Comparison of ENCODE assay signal across 29 mouse cellular contexts in genomic region chr3:131504595-131505223, GRCm38 (mm10). TPM values are rescaled to one million over a fixed set of nuclear protein-coding genes. Genes with fewer than 3 reads are reported as not detected.
DNase-seq lines count a peak whose midpoint lies in the region; ATAC-seq and TF ChIP-seq lines count a peak whose summit lies in the region.
"Had no signal": no experiment of that assay in that cellular context is flagged by ENCODE, and none has a peak within 500 bp of the region (broad histone marks: within the 10 kb centered on the region; RNA-seq: fewer than 3 reads in every experiment).

No protein-coding gene starts in this region.

- no peaks in the 10 kb centered on the region for H3K36me3 ChIP-seq in liver, postnatal 0 days (replicated peaks; ENCODE audit: insufficient read depth, low read length)
- H3K36me3 ChIP-seq in intestine, embryonic 14.5 days (ENCODE audit: control insufficient read depth, insufficient read depth, low read length) = no peaks in the 10 kb centered on the region
- H3K36me3 ChIP-seq: heart, embryonic 13.5 days; liver, embryonic 13.5 days; midbrain, embryonic 12.5 days; stomach, embryonic 15.5 days had no signal

- TF ChIP-seq EP300 in liver, postnatal 0 days (IDR thresholded peaks at IDR 0.05; ENCODE audit: low read depth) = no peak

- 46% methylated on average over 14 of the region's 14 CpGs for WGBS in liver, postnatal 0 days (ENCODE audit: insufficient replicate concordance)
- 63% methylated on average over 14 of the region's 14 CpGs for WGBS in intestine, embryonic 14.5 days

- H3K4me2 ChIP-seq in liver, postnatal 0 days (ENCODE audit: low read depth, low read length) = 0 out of 2 replicates have a peak overlapping the region, but pooled peaks have one; percentile 15
- H3K4me2 ChIP-seq in intestine, embryonic 14.5 days (ENCODE audit: low read length) = no peak overlapping the region
- H3K4me2 ChIP-seq: heart, embryonic 13.5 days; liver, embryonic 13.5 days; midbrain, embryonic 12.5 days; stomach, embryonic 15.5 days had no signal

- H3K27ac ChIP-seq in liver, postnatal 0 days (ENCODE audit: low read depth) = no peak overlapping the region
- no peak overlapping the region for H3K27ac ChIP-seq in intestine, embryonic 14.5 days (ENCODE audit: low read depth)
- H3K27ac ChIP-seq: heart, embryonic 13.5 days; liver, embryonic 13.5 days; midbrain, embryonic 12.5 days; stomach, embryonic 15.5 days had no signal

- no peak for ATAC-seq in liver, postnatal 0 days
- peak; percentile 47; the same call in 1 of the 2 replicates for ATAC-seq in intestine, embryonic 14.5 days (replicated peaks; ENCODE audit: low FRiP score, low TSS enrichment, low read depth)
- peak; percentile 96 for ATAC-seq in megakaryocyte progenitor cell, adult 5-6 weeks (replicated peaks; ENCODE audit: poor library complexity)
- ATAC-seq: forebrain, embryonic 14.5 days; hindbrain, embryonic 16.5 days; Patski had no signal

- H3K27me3 ChIP-seq in liver, postnatal 0 days (ENCODE audit: insufficient read depth, low read length) = no peaks in the 10 kb centered on the region
- no peaks in the 10 kb centered on the region for H3K27me3 ChIP-seq in intestine, embryonic 14.5 days (replicated peaks; ENCODE audit: control insufficient read depth, insufficient read depth, low read length)
- H3K27me3 ChIP-seq: heart, embryonic 13.5 days; liver, embryonic 13.5 days; Patski; stomach, embryonic 15.5 days had no signal

- no peaks in the 10 kb centered on the region for H3K9me3 ChIP-seq in liver, postnatal 0 days (ENCODE audit: low read length)
- no peaks in the 10 kb centered on the region for H3K9me3 ChIP-seq in intestine, embryonic 14.5 days (ENCODE audit: control insufficient read depth, low read length)
- H3K9me3 ChIP-seq: heart, embryonic 13.5 days; liver, embryonic 13.5 days; midbrain, embryonic 12.5 days; stomach, embryonic 15.5 days had no signal

- no peak overlapping the region for H3K4me3 ChIP-seq in liver, postnatal 0 days (ENCODE audit: low read depth, low read length)
- H3K4me3 ChIP-seq in intestine, embryonic 14.5 days (ENCODE audit: low read depth, low read length) = no peak overlapping the region
- H3K4me3 ChIP-seq: heart, embryonic 13.5 days; liver, embryonic 13.5 days; midbrain, embryonic 12.5 days; stomach, embryonic 15.5 days had no signal

- TF ChIP-seq CTCF in liver, postnatal 0 days (IDR thresholded peaks at IDR 0.05; ENCODE audit: low read depth) = no peak

- H3K4me1 ChIP-seq in liver, postnatal 0 days (ENCODE audit: insufficient read depth) = no peaks in the 10 kb centered on the region
- no peaks in the 10 kb centered on the region for H3K4me1 ChIP-seq in intestine, embryonic 14.5 days (replicated peaks; ENCODE audit: control insufficient read depth, insufficient read depth, low read length)
- H3K4me1 ChIP-seq: heart, embryonic 13.5 days; liver, embryonic 13.5 days; midbrain, embryonic 12.5 days; stomach, embryonic 15.5 days had no signal

- no peak for DNase-seq in liver, postnatal 0 days
- no peak for DNase-seq in liver
- DNase-seq in intestine, embryonic 14.5 days (ENCODE audit: low spot score) = no peak
- DNase-seq in cerebellum, postnatal 4 days (ENCODE audit: low spot score in 2 of 2) = no peak
- no peak for DNase-seq in urinary bladder, postnatal 36 days (ENCODE audit: low spot score in 2 of 2)
- no peak for DNase-seq in kidney, adult 8-10 months
- DNase-seq: adrenal gland, postnatal 10 days; cerebellum, adult 18-20 months; cerebellum, postnatal 10 days; gastrocnemius, postnatal 36 days; heart, postnatal 14 days; kidney, adult 18-20 months; kidney, postnatal 10 days; layer of hippocampus, postnatal 36 days; left cerebral cortex, postnatal 4 days; liver, embryonic 13.5 days; lung, adult 2 months; lung, postnatal 14 days; right cerebral cortex, postnatal 25 days; thymus, adult 18-20 months; thymus, postnatal 25 days had no signal

- H3K9ac ChIP-seq in liver, postnatal 0 days (replicated peaks) = no peak overlapping the region
- H3K9ac ChIP-seq in intestine, embryonic 14.5 days (ENCODE audit: low read length) = no peak overlapping the region
- H3K9ac ChIP-seq: heart, embryonic 13.5 days; liver, embryonic 13.5 days; midbrain, embryonic 12.5 days; stomach, embryonic 15.5 days had no signal

RNA-seq across cellular contexts. Expression of gene Sgms2, which starts 13.5 kb away (rescaled TPM):
- 9.2 and 12.5 TPM in 2 replicates for polyA plus RNA-seq in liver, postnatal 0 days (2015; fragmentation: Nextera tagmentation; extraction: Ambion mirVana)
- 12.4 and 15.9 TPM in 2 replicates for polyA plus RNA-seq in intestine, embryonic 14.5 days (2014; fragmentation: Nextera tagmentation; extraction: Ambion mirVana)
- total RNA-seq in megakaryocyte progenitor cell, adult 5-6 weeks (2015) = 74.7 and 77.2 TPM in 2 replicates
- total RNA-seq in megakaryocyte progenitor cell, adult 5-6 weeks (2017) = 34.3 and 38.6 TPM in 2 replicates
- total RNA-seq: MEL had no signal

RNA-seq across cellular contexts. Expression of gene Papss1, which starts 59.9 kb away (rescaled TPM):
- polyA plus RNA-seq in liver, postnatal 0 days (2015; fragmentation: Nextera tagmentation; extraction: Ambion mirVana) = 5.6 and 6.0 TPM in 2 replicates
- 133 and 146 TPM in 2 replicates for polyA plus RNA-seq in intestine, embryonic 14.5 days (2014; fragmentation: Nextera tagmentation; extraction: Ambion mirVana)
- total RNA-seq in megakaryocyte progenitor cell, adult 5-6 weeks (2015) = 17.1 and 19.3 TPM in 2 replicates
- 25.8 and 27.6 TPM in 2 replicates for total RNA-seq in megakaryocyte progenitor cell, adult 5-6 weeks (2017)

Comparison
In these comparisons a context has a peak if more than half of its experiments do, and no peak if none do; other contexts are left out.
1. RNA of gene Papss1, which starts 59.9 kb away (polyA plus RNA-seq): 133 to 146 TPM in intestine, embryonic 14.5 days; 5.6 to 6.0 TPM in liver, postnatal 0 days; every median in the first group is over 10 times any median in the second.